Mouse (Mus musculus): ENCODE measurements around the gene Polr3h.

Polr3h gene

DNA sequence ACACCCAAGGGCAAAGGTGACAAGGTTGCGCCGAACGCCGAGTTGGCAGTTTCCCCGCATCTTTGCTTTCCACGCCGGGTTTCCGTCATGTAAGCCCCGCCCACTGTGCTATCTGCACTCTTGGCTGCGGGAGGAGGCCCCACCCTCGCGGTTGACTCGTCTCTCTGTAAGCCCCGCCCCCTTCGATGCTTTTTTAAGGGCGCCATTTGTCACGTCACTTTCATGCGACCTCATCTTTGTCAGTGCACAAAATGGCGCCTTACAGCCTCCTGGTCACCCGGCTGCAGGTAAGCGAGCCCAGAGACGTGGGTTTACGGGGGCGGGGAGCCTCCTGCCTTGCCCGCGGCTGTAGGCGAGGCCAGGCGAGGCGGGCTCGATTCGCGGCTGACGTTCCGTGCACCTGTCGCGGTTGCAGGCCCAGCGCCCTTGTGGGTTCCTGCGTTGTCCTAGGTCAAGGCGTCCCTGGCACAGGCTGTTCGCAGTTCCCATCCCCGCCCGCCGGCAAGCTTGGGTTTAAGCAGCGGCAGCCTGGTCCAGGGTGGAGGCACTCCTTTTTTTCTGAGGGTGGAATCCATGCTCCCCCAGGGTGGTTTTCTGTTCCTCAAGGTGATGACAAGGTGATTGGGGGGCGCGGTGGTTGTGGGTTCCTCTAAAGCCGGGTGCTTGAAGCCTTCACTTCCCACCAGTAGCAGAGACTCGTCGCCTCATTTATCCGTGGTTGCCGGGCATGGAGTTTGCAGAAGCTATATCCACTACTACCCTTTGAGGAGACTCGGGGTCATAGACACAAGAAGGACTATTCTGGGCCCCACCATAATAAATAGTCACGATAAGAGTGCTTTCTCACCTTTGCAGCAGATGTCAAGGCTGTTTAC, 53.5 kb downstream of the Polr3h start, which contains the start of gene Aco2:
Aco2 (plus strand) TSS at position 48 of the 875 bp plus-strand sequence.
- ATAC-seq (ENCODE audit: low TSS enrichment) = peak; percentile 71

DNA sequence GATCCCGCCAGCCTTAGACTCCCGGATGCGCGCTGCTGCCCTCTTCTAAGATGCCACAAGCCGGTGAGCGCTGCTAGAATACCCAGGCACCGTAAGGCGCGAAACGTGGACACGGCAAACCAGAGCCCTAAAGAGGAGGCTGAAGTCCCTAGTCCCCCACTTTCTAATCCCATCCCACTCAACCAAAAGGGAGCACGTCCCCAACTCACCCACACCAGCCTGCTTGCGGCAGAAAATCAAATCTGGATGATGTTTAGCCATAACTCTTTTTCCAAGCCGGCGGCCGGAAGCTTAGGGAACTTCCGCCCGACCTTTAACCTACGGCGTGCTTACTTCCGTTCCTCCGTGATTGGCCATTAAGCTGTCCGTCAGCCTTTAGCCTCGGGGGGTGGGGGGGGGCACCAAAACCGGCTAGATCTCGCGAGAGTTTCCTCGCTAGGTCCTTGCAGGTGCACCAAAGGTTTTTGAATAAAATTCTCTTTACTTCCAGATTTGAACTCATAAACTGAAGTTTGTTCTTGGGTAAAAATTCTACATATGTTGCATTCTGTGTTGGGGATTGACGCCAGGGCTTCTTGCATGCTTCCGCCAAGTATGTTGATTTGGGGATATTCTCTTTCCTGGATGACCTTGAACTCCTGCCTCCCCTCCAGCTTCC, 54.3 kb downstream of the Polr3h start, which contains the start of gene Phf5a:
Phf5a (minus strand) TSS at position 308 of the 658 bp plus-strand sequence.
- ATAC-seq (ENCODE audit: low TSS enrichment) = peak; percentile 82

DNA sequence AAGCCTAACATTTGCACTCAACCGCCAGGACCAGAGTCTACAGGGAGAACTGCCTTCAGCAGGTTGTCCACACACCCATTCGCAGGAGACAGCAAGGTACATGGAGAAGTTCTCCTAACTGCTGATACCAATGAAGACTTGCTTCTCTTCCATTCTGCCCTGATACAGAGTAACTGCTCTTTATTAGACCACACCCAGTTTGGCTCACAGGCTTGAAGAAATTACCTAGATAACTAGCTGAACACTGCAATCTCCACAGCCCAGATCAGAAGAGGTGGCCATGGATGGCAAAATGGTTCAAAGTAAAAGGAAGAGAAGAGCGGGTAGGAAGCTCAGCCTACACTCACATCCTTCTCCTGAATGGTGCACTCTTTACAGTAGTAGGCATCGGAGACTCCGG, 56.1 kb downstream of the Polr3h start:
- no peak for ATAC-seq (ENCODE audit: low TSS enrichment)

DNA sequence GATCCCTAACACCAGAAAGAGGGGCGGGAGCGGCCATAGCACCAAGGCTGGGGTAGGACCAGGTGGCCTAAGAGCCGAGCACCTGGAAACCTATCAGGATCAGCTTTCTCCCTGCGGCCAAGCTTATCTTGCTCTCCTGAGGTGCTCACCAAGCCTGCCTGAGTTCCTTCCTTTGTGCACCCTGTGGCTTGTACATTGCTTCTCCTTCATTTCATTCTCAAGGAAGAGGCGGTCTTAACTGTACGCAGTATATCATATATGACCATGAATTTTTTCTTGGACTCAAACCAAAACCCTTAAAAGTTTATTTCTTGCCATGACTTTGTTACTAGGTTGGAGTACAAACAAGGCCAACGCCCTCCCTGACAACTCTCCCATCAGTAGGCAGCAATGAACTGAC, 61.8 kb downstream of the Polr3h start:
- no peak for ATAC-seq (ENCODE audit: low TSS enrichment)

DNA sequence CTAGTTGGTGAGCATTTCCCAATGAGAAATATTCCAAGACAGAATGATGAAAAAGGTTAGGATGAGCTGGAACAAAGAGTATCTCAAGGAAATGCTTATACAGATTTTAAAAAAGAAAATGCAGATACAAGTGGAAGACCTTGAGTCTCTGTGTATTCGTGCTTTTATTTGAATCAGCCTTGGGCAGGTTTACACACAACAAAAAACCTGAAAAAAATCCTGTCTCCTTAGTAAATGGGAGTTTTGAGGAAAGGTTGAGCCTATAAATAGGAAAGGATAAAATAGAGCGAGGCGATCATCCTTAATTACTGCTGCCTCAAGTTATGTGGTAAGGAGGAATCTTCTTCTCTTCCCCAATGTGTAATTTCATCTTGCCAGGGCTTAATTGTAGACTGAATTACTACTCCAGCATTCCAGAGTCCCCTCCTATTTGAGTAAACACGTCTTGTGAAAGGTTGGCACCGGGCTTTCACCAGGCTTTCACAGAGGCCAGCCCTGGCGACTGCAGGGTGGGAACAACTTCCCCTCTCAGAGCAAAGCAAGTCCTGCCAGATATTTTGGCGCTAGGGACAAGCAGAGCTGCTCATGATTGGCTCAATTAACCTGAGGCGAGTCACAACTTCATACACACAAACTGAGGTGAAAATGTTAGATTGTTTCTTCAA, 65.4 kb downstream of the Polr3h start:
- no peak for ATAC-seq (ENCODE audit: low TSS enrichment)

DNA sequence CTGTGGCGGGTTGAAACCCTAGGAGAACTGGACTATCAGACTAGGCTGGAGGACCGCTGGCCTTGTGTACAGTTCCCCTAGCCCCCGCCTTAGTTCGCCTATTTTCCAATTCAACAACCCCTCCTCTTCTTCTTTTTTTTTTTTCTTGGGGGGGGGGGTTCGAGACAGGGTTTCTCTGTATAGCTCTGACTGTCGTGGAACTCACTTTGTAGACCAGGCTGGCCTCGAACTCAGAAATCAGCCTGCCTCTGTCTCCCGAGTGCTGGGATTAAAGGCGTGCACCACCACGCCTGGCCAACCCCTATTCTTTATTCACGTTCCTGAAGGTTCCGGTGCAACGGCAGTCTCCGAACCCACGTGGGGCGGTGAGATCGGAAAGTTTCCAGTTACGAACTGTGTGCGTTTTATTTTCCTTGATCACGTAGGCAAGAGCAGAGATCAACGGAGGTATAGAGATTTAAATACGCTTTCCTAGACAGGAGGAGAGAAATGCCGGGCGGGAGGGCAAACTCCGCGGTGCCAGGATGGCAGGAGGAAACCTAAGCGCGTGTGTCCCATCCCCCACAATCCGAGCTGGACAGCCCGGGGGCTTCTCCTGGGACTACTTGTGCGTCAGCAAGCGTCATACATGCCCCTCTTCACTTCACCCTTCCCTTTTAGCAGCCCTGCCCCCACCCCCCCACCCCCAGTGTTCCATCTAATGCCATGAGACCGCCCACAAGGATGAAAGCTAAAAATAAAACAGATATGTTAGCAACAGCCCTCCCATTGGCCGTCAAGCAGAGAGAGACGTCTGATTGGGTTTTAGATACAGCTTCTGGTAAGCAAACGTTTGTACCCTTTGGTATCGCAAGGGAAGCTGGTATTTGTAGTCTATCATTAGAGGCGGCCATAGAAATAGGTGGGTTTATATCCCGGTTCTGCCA, 66.4 kb downstream of the Polr3h start:
- peak; percentile 70 for ATAC-seq (ENCODE audit: low TSS enrichment)

DNA sequence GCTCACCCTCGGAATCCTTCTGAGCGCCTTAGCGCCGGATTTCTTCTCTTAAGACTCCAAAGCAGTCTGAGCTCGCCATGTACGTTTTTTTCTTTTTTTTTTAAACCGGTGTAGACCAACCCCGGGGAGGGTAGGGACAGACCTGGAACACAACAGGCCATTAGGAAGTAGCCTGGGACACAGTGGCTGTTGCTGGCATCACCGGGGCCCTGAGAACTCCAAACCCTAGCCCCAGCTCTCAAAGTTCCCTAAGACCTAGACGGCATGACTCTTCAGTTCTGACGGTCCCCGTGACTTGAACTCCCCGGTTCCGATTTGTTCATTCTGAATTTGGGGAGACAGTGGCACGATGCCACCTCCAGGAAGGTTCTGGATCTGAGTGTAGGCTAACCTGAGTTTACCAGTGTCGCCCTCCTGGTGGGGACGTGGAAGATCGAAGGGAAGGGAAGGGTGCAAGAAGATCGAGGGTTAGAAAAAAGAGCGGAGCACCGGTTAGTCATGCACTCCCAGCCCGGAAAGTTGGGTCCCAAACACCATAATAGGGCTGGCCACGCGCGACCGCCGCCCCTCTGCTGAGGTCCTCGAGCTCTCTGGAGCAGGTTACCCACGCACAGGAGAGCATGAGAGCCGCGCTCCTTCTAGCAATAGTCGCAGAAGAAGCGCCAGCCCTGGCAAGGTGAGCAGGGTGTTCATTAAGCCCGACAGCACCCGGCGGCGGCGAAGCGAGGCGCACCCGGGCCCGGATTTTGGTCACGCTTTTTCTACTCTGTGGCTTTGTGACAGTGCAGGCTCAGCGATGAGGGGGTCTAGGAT, 67.3 kb downstream of the Polr3h start, which contains the start of gene Tob2:
Tob2 (minus strand) TSS at position 280 of the 813 bp plus-strand sequence.
- peak; percentile 17; the same call in 1 of the 2 replicates for ATAC-seq (ENCODE audit: low TSS enrichment)

DNA sequence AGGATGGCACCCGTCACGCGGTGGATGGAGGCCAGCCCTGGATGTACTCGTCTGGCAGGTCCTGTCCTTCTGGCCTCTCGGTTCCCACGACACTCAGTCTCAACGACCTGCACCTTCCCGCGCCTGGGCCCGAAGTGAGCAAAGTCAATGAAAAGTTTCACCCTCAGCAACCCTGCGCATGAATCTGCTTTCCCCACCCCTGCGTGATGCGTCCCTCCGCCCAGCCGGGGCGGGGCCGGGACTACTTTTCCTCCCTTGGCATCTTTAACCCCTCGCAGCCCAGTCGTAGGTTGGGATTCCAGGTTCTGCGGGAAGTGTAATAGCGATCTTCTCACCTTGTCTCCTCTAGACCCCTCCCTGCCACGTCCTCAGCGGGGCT, 67.9 kb downstream of the Polr3h start:
- ATAC-seq (ENCODE audit: low TSS enrichment) = peak; percentile 2; the same call in 1 of the 2 replicates

DNA sequence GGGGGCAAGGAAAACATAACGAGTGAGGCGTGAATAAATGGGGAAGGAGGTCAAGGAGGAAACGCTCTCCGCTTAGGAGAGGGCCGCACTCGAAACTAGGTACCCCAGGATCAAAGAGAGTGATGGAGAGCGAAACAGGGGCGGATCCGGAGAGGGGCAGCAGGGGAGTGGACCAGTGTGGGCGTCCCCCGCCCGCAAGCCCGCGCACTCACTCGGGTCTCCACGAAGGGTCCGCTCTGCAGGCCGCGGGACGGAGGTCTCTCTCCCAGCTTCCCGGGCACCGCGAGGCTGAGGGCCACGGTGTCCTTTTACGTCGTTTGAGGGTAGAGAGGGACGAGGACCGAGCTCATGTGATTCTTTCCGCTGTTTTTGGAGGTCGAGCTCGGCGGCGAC, 68.3 kb downstream of the Polr3h start:
- ATAC-seq (ENCODE audit: low TSS enrichment) = no peak

DNA sequence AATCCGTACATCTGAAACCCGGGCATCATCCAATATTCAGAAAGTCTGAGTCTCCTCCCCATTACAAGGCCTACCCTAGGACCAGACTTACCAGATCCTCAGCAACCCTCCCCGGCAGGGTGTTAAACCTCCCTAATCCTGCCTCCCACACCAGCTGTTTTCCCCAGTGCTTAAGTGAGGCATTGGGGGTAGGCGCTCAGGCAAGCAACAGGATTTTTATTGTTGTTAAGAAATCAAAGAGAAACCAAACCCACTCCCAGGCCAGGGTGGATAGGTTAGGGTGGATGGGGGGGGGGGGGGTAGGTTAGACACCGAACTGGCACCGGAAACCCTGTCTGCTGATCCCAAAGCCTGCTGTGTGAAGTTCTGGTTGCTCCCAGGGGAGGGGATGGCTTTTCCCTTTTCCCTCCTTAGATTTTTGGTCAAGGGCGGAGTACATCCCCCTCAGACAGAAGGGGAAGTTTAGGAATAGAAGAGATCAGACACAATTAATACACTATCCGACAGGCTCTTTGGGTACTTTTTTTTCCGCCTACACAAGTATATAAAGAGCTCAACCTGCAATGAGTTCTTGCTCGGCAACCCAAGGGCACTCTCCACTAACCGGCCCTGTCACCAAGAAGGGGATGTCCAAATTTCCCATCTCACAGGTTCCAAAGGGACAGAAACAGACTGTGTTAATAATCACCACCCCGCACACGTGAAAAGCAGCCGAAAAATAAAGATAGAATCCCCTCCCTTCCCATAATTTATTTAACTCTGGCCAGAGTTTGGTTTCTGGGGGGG, 68.9 kb downstream of the Polr3h start:
- ATAC-seq (ENCODE audit: low TSS enrichment) = no peak

DNA sequence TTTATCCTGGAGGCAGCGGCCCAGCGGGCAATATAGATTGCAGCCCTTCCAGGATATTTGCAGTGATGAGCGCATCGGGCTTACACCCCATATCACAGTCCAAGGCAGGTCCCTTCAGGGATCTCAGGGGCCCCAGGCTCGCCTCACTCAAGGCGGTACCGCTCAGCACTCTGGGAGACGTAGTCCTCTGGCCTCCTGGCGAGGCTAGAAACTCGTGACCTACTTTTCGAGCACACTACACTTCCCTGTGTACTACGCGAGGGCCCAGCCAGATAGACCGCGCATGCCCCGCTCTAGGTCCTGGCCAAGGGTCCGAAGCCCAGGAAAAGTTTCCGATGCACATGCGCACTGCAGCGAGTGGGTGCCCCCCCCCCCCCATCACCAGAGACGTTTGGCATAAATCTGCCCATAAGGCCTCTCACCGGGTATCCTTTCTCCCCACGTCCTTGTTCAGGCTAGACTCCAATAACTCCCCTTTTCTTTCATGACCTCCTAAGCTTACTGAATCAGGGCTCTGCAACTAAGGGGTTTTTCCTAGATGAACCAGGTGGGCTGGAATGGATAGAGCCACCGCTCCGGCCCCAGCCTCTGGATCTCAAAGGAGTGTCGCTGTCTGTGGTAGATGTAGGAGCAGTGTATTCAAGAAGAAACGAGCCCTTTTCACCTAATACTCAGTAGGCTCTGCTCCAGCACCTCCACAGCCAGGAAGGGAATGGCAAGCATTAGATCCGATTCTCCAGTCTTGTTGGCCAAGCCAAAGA, 69.8 kb downstream of the Polr3h start:
- peak; percentile 67 for ATAC-seq (ENCODE audit: low TSS enrichment)

DNA sequence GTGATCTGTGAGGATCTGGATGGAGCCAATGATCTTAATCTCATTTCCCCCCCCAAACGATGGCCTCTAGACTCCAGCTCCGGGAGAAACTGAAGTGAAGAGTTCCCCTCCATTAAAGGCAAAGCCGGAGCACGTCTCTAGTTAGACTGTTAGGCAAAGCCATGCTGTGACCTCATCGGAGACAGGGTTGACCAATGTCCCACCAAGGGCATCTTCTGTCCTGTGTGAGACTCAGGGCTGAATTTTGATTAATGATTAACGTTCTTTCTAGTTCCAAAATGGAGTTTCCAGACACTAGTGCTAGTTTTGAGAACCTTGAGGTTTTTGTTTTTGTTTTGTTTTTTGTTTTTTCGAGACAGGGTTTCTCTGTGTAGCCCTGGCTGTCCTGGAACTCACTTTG, 73.0 kb downstream of the Polr3h start:
- ATAC-seq (ENCODE audit: low TSS enrichment) = no peak

DNA sequence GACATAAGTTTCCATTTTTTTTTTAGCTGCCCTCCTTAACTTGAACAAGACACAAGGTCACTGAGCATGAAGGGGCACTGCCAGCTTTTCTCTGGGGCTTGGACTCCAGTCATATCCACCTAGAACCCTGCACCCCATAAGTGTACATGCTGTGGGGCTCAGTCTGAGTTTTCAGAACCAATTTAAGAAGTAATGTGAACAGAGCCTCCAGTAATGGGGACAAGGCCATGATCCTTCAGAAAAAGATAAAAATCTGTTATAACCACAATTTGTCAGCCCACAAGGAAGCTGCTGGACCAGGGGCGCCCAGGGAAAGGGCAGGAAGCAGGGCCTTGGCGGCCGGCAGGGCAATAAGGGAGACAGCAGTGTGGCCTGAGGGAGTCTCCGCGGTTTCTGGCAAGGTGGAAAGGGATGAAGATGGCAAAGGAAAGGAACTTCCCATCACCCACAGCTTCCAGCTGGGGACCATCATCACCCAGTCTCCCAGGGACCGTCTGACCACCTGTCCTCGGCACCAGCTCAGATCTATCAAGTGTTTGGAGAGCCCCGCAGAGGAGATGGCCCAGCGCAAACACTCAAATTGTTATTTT, 73.5 kb downstream of the Polr3h start:
- ATAC-seq (ENCODE audit: low TSS enrichment) = no peak

DNA sequence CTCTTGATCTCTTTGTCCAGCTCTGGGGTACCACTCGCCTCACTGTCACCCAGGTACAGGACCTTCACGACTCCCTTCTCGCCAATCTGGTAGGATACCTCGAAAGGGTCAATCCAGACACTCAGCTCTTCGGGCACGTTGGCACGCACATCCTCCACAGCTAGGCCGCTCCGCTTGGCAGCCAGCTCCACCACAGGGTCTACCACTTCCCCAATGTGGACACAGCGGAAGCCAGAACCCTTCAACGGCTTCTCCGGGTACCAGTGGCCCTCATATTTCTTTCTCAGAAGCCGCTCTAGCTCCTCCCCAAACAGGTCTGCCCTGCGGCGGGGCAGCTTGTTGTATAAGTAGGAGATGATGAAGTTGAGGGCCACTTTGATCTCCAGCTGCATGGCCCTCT, 74.7 kb downstream of the Polr3h start:
- no peak for ATAC-seq (ENCODE audit: low TSS enrichment)

DNA sequence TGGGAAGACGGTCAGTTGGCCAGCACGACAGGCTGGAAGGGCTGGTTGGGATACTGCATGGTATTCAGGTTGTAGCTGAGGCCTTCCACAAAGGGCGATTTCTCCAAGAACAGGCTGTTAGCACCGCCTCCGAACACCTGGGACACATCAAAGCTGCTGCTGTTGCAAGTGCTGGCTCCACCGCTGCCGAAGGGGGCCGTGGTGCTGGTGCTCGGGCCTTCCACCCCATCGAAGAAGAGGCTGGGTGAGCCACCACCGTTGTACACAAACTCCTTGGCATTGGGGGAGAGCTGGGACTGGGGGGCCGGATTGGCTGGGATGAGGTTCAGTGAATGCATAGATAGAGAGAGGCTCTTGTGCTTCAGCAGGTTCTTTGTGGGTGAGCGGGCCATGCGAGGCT, 75.3 kb downstream of the Polr3h start:
- ATAC-seq (ENCODE audit: low TSS enrichment) = no peak

DNA sequence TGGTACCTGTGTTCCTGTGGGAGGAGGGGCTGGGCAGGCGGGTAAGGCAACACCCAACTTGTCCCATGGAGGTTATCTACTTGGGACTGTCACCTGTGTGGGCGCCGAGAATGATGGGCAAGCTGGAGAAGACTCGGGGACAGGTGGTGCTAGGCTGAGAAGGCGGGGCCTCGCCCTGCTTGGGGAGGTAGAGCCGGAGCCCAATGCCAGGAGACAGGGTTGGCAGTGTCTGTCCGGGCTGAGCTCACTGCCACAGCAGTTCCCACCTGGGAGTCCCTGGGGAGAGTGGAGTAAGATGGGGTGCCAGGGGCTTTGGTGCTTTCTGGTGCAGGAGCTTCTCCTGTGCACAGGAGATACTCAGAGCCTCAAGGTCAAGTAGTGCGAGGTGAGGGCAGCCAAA, 76.9 kb downstream of the Polr3h start:
- ATAC-seq (ENCODE audit: low TSS enrichment) = no peak

DNA sequence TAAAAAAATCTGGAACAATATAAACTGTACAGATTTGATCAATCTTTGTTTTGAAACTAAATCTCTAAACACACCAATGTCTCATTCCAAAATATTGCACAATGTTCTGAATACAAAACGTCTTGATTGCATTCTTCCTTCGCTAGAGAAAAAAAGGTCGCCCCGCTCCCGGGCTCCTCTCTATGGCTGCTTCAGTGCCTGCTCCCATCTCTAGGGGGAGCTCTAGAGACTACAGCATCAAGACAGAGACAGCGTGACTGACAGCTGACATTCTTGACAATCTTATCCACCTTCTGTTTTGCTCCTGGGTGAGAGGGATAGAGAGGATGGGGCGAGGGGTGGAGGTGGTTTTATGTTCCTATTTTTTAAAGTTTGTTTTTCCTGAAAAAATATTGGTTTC, 77.7 kb downstream of the Polr3h start:
- ATAC-seq (ENCODE audit: low TSS enrichment) = no peak

DNA sequence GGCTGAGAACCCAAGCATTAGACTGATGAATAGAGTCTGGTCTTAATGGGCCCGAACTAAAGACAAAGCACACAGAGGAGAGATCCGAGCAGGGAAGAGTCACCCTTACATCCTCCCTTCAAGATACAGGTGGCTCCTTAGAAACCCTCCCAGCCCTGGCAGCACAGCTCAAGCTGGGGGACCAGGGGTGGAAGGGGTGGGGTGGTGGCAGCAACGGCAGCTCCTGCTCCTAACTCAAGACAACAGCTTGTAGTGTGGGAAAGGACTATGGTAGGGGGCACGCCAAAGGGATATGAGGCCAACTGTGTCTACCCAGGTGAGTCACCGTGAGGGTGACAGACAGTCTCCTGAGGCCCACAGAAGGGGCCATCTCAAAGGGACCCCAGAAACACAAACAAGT, 78.2 kb downstream of the Polr3h start:
- no peak for ATAC-seq (ENCODE audit: low TSS enrichment)

DNA sequence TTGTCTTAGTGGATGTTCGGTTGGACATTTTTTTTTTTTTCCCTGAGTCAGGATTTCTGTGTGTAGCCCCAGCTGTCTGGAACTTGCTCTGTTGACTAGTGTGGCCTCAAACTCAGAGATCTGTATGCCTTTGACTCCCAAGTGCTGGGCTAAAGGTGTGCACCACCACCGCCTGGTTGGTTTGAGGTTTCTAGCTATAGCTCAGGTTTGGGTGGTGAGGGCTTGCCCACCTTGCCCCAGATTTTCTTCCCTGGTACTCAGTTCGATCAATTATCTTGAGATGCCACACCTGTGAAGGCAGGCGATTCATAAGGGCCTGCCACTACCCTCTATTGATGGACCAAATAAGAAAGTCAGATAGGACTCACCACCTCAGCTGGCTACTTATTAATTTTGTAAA, 78.9 kb downstream of the Polr3h start:
- ATAC-seq (ENCODE audit: low TSS enrichment) = no peak
